Mouse (Mus musculus): ENCODE measurements around the gene Slc6a1. TPM values are rescaled to one million over a fixed set of nuclear protein-coding genes. Genes with fewer than 3 reads are reported as not detected.
"Not testable (repeated sequence)": the region's sequence is repeated elsewhere in the genome, so short reads cannot be mapped to it uniquely, and the experiment has no call there.

The Slc6a1 gene
- polyA plus RNA-seq, 1 experiment from 2014 or later = 0.93 TPM

GRCm38 (mm10) chr6:114329597-114330470 lies 47.4 kb downstream of the Slc6a1 start:
- 33% methylated on average over 8 of the region's 8 CpGs for whole genome bisulfite sequencing
- no peak for ATAC-seq (ENCODE audit: insufficient number of reproducible peaks, insufficient read depth, low FRiP score, low TSS enrichment, low read depth)
- H3K27me3 ChIP-seq = no peaks in the 10 kb centered on the region
- H3K27ac ChIP-seq = no peak overlapping the region
- no peaks in the 10 kb centered on the region for H3K9me3 ChIP-seq
- H3K4me2 ChIP-seq = no peak overlapping the region
- no peak overlapping the region for H3K4me3 ChIP-seq
- 0 out of 2 replicates have a peak, but pooled peaks cover 4% of the 10 kb centered on the region for H3K4me1 ChIP-seq
- H3K36me3 ChIP-seq = no peaks in the 10 kb centered on the region
- H3K9ac ChIP-seq = no peak overlapping the region

GRCm38 (mm10) chr6:114331926-114332325 lies 49.5 kb downstream of the Slc6a1 start:
- H3K4me2 ChIP-seq = no peak overlapping the region
- no peaks in the 10 kb centered on the region for H3K27me3 ChIP-seq
- H3K9ac ChIP-seq = no peak overlapping the region
- H3K4me1 ChIP-seq = peaks cover 12% of the 10 kb centered on the region
- ATAC-seq (ENCODE audit: insufficient number of reproducible peaks, insufficient read depth, low FRiP score, low TSS enrichment, low read depth) = no peak
- H3K36me3 ChIP-seq = no peaks in the 10 kb centered on the region
- H3K27ac ChIP-seq = no peak overlapping the region
- no peak overlapping the region for H3K4me3 ChIP-seq
- H3K9me3 ChIP-seq = no peaks in the 10 kb centered on the region
- WGBS = 88% methylated on average over 7 of the region's 7 CpGs

GRCm38 (mm10) chr6:114336128-114336943 lies 53.9 kb downstream of the Slc6a1 start:
- H3K4me2 ChIP-seq = no peak overlapping the region
- 45% methylated on average over 11 of the region's 11 CpGs for WGBS

DNA sequence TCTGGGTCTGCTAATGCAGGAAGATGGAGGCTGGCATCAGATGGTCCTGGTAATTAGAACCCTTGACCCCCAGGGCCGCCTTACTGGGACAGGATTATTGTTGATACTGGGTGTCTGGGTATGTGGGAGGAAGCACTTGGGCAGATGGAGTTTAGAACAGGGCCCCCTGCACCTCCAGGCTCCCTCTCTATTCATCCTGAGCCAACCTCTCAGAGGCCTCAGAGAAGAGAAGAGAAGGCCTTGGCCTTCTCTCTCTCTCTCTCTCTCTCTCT lies 54.4 kb downstream of the Slc6a1 start:
- Histone ChIP-seq H3K9ac (no peak overlapping the region), H3K4me1 (peaks cover 11% of the 10 kb centered on the region), H3K27me3 (no peaks in the 10 kb centered on the region), H3K4me3 (no peak overlapping the region), H3K27ac (no peak overlapping the region), H3K9me3 (no peaks in the 10 kb centered on the region), H3K4me2 (no peak overlapping the region), H3K36me3 (no peaks in the 10 kb centered on the region)
- 29% methylated on average over 1 of the region's 1 CpGs for WGBS
- ATAC-seq (ENCODE audit: insufficient number of reproducible peaks, insufficient read depth, low FRiP score, low TSS enrichment, low read depth) = no peak

More at GRCm38 (mm10) chr6:114336128-114336943, 53.9 kb downstream of the Slc6a1 start:
- H3K9me3 ChIP-seq = no peaks in the 10 kb centered on the region
- no peaks in the 10 kb centered on the region for H3K27me3 ChIP-seq
- H3K36me3 ChIP-seq = no peaks in the 10 kb centered on the region
- peaks cover 11% of the 10 kb centered on the region for H3K4me1 ChIP-seq
- H3K27ac ChIP-seq = no peak overlapping the region
- H3K9ac ChIP-seq = no peak overlapping the region
- no peak overlapping the region for H3K4me3 ChIP-seq
- no peak for ATAC-seq (ENCODE audit: insufficient number of reproducible peaks, insufficient read depth, low FRiP score, low TSS enrichment, low read depth)

GRCm38 (mm10) chr6:114341381-114341780 lies 58.9 kb downstream of the Slc6a1 start:
- not testable (repeated sequence) for ATAC-seq (ENCODE audit: insufficient number of reproducible peaks, insufficient read depth, low FRiP score, low TSS enrichment, low read depth); H3K4me1 ChIP-seq

DNA sequence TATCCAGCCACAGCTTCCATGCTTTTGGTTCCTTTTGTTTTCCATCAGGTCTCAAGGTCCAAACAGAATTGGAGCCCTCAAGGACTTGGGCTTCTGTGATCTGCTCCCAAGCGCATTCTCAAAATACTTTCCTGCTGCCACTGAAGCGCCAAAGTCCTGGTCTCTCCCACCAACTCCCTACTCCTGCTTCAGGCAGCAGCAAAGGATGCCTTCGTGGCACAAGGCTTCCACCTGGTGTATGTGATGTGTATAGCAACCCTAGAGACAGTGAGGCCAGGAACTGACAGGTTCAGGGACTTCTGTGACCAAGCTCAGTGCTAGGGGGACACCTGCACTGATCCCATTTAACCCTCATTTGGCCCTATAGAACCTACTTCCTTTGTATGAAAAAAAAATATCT lies 61.3 kb downstream of the Slc6a1 start:
- WGBS = 7% methylated on average over 3 of the region's 3 CpGs
- Histone ChIP-seq H3K4me1 (peaks cover 6% of the 10 kb centered on the region), H3K27ac (no peak overlapping the region), H3K4me3 (no peak overlapping the region), H3K9me3 (no peaks in the 10 kb centered on the region), H3K9ac (no peak overlapping the region), H3K36me3 (no peaks in the 10 kb centered on the region), H3K27me3 (peaks cover 14% of the 10 kb centered on the region), H3K4me2 (no peak overlapping the region)
- no peak for ATAC-seq (ENCODE audit: insufficient number of reproducible peaks, insufficient read depth, low FRiP score, low TSS enrichment, low read depth)

More at GRCm38 (mm10) chr6:114341381-114341780, 58.9 kb downstream of the Slc6a1 start:
- H3K36me3 ChIP-seq, H3K4me2 ChIP-seq, H3K9me3 ChIP-seq, H3K4me3 ChIP-seq, H3K9ac ChIP-seq, H3K27ac ChIP-seq, H3K27me3 ChIP-seq: not testable (repeated sequence)

- 35% methylated on average over 4 of the region's 4 CpGs for WGBS
- H3K27me3 ChIP-seq = peaks cover 14% of the 10 kb centered on the region
Measured at GRCm38 (mm10) chr6:114345156-114345555, 62.7 kb downstream of the Slc6a1 start.

DNA sequence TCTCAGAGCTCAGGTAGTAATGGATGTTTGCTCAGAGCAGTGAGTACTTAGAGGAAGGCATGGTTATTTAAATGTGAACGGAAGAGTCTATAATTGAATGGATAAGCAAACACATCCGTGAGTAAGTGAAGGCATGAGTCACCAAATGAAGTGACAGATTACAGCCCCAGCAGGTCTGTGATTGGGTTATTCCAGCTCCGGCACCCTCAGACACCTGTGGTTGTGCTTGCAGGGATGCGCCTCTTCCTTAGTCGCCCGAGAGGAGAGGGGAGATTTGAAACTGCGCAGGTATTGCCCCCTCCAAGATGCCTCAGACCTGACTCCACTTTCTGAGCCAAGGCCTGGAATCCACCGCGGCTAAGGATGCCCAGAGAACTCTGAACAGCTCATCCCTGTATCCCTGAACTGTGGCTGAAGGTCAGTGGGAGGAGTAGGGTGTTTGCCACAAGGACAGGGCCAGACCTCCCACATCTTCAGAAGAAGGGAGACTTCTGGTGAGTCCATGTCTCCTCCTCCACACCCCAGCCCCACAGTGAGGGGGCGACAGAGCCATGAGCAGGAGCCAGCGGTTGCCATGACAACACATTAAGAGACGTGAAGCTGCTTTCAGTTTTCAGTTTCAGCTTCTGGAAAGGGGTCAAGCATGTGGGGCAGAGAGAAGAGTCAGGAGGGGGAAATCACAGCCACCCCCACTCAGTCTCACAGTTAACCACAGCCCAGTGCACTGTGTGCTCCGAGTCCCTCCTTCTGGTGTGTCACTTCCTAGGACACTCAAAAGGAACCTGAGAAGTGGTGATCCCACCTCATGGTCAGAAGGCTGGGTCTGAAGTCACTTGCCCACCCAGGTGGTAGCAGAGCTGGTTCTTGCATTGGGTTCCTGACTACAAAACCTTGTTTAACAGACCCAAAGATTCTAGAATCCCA lies 65.7 kb downstream of the Slc6a1 start:
- 43% methylated on average over 13 of the region's 13 CpGs for WGBS
- no peaks in the 10 kb centered on the region for H3K9me3 ChIP-seq
- H3K4me1 ChIP-seq = peaks cover 6% of the 10 kb centered on the region; the same call in 1 of the 2 replicates
- peaks cover 14% of the 10 kb centered on the region for H3K27me3 ChIP-seq
- no peak overlapping the region for H3K4me3 ChIP-seq
- no peak overlapping the region for H3K4me2 ChIP-seq
- no peak overlapping the region for H3K9ac ChIP-seq
- H3K36me3 ChIP-seq = no peaks in the 10 kb centered on the region
- no peak for ATAC-seq (ENCODE audit: insufficient number of reproducible peaks, insufficient read depth, low FRiP score, low TSS enrichment, low read depth)
- H3K27ac ChIP-seq = no peak overlapping the region

More at GRCm38 (mm10) chr6:114345156-114345555, 62.7 kb downstream of the Slc6a1 start:
- ATAC-seq (ENCODE audit: insufficient number of reproducible peaks, insufficient read depth, low FRiP score, low TSS enrichment, low read depth) = no peak
- Histone ChIP-seq H3K27ac (no peak overlapping the region), H3K4me2 (no peak overlapping the region), H3K9me3 (no peaks in the 10 kb centered on the region), H3K4me3 (no peak overlapping the region), H3K9ac (no peak overlapping the region), H3K36me3 (no peaks in the 10 kb centered on the region), H3K4me1 (peaks cover 6% of the 10 kb centered on the region; the same call in 1 of the 2 replicates)

DNA sequence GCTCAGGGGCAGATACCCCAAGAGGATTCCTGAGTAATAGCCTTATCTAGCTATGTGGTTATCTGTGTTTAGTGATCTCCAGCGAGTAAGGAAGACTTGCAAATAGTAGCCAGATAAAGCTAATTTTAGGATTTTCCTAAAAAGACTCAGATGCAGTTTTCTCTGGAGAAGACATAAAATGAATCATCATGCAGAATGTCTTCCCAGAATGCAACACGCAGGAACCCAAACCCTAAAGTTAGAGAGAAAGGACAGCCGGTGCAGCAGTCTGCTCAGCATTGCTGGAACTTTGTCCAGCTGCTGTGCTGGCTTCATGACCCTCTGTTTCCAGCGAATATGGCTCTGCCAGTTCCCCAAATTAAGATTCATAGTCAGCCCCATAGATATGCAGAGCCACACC lies 72.2 kb downstream of the Slc6a1 start:
- no peak overlapping the region for H3K27ac ChIP-seq
- no peak overlapping the region for H3K4me3 ChIP-seq
- no peak for ATAC-seq (ENCODE audit: insufficient number of reproducible peaks, insufficient read depth, low FRiP score, low TSS enrichment, low read depth)
- 73% methylated on average over 4 of the region's 4 CpGs for WGBS
- H3K27me3 ChIP-seq = peaks cover 2% of the 10 kb centered on the region; the same call in 1 of the 2 replicates
- H3K9ac ChIP-seq = no peak overlapping the region
- peaks cover 4% of the 10 kb centered on the region for H3K4me1 ChIP-seq
- H3K36me3 ChIP-seq = no peaks in the 10 kb centered on the region
- no peaks in the 10 kb centered on the region for H3K9me3 ChIP-seq
- no peak overlapping the region for H3K4me2 ChIP-seq

DNA sequence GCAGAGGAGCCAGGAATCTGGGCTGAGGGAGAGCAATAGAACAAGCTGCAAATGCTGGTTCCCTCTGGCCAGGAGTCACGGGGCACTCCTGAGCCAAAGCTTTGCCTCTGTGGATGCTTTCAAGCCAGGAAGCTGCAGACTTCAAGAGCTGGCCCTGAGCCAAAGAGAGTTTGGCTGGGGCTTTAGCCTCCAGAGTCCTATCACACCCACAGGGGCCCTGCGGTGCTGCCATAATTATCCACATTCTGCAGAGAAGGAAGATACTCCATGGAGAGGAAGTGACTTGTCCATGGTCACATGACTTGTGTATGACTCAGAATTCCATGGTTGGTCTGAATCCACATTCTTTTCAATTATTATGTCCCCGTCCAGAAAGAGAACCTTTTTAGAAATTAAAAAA lies 75.7 kb downstream of the Slc6a1 start:
- peaks cover 4% of the 10 kb centered on the region for H3K4me1 ChIP-seq
- 43% methylated on average over 3 of the region's 3 CpGs for WGBS
- H3K36me3 ChIP-seq = no peaks in the 10 kb centered on the region
- H3K9ac ChIP-seq = no peak overlapping the region
- H3K9me3 ChIP-seq = no peaks in the 10 kb centered on the region
- H3K27ac ChIP-seq = no peak overlapping the region
- peaks cover 2% of the 10 kb centered on the region; the same call in 1 of the 2 replicates for H3K27me3 ChIP-seq
- no peak for ATAC-seq (ENCODE audit: insufficient number of reproducible peaks, insufficient read depth, low FRiP score, low TSS enrichment, low read depth)
- no peak overlapping the region for H3K4me2 ChIP-seq
- no peak overlapping the region for H3K4me3 ChIP-seq

- no peak for ATAC-seq (ENCODE audit: insufficient number of reproducible peaks, insufficient read depth, low FRiP score, low TSS enrichment, low read depth)
- Histone ChIP-seq H3K9me3 (no peaks in the 10 kb centered on the region), H3K4me1 (peaks cover 8% of the 10 kb centered on the region), H3K36me3 (no peaks in the 10 kb centered on the region), H3K9ac (no peak overlapping the region), H3K27me3 (peaks cover 10% of the 10 kb centered on the region), H3K4me2 (no peak overlapping the region), H3K27ac (no peak overlapping the region), H3K4me3 (no peak overlapping the region)
- 76% methylated on average over 4 of the region's 4 CpGs for WGBS
Measured at GRCm38 (mm10) chr6:114362355-114362754, 79.9 kb downstream of the Slc6a1 start.
